ENCODE assay signal across 21 mouse cellular contexts in genomic region chr16:46006261-46006660, GRCm38 (mm10). TPM values are rescaled to one million over a fixed set of nuclear protein-coding genes. Genes with fewer than 3 reads are reported as not detected.
DNase-seq lines count a peak whose midpoint lies in the region; ATAC-seq lines count a peak whose summit lies in the region.
"Had no signal": no experiment of that assay in that cellular context is flagged by ENCODE, and none has a peak within 500 bp of the region (broad histone marks: within the 10 kb centered on the region; RNA-seq: fewer than 3 reads in every experiment).

No protein-coding gene starts in this region.

- peak; percentile 2 to 4 for DNase-seq in spleen, postnatal 36 days (ENCODE audit: low spot score in 2 of 2)
- DNase-seq in spleen, postnatal 4 days (ENCODE audit: low spot score in 2 of 2) = no peak
- DNase-seq in induced T-regulatory cell, adult 2 months (ENCODE audit: low read depth) = peak; percentile 82
- peak; percentile 91 for DNase-seq in thymus, postnatal 0 days (ENCODE audit: low spot score)
- DNase-seq in left cerebral cortex, adult 11 months (ENCODE audit: low spot score) = no peak
- no peak for DNase-seq in heart, postnatal 4 days
- DNase-seq: adrenal gland, adult 8-10 months; B cell, adult 2 months; cerebellum, adult 2 months; cerebellum, postnatal 36 days; embryo, embryonic 11 days; gastrocnemius, adult 2 months; heart, postnatal 36 days; kidney, adult 9 months; kidney, postnatal 25 days; lung, adult 18-20 months; lung, postnatal 10 days had no signal

- no peak for ATAC-seq in cerebellum, adult (ENCODE audit: insufficient number of reproducible peaks, low FRiP score, low TSS enrichment)
- ATAC-seq: intestine, embryonic 16.5 days; liver, embryonic 12.5 days had no signal

RNA-seq across cellular contexts. Expression of gene Plcxd2, which starts 3.8 kb away (rescaled TPM):
- 7.4 and 7.5 TPM in 2 replicates for polyA plus RNA-seq in thymus, postnatal 0 days (2015; fragmentation: Nextera tagmentation; extraction: Ambion mirVana)
- total RNA-seq in heart, postnatal 4 days (2021) = under 1 TPM; 0.45 to 0.50 TPM

RNA-seq across cellular contexts. Expression of gene Phldb2, which starts 52.9 kb away (rescaled TPM):
- polyA plus RNA-seq in thymus, postnatal 0 days (2015; fragmentation: Nextera tagmentation; extraction: Ambion mirVana) = 2.2 and 2.6 TPM in 2 replicates
- total RNA-seq in heart, postnatal 4 days (2021) = 10 to 100 TPM; 87.3 to 88.9 TPM
- total RNA-seq: neutrophil, adult 5-6 weeks had no signal

Comparison
In these comparisons a context has a peak if more than half of its experiments do, and no peak if none do; other contexts are left out.
1. DNase-seq: peak in spleen, postnatal 36 days (2 of 2), induced T-regulatory cell, adult 2 months (single experiment) and thymus, postnatal 0 days (single experiment); none in spleen, postnatal 4 days (0 of 2), left cerebral cortex, adult 11 months (single experiment) and heart, postnatal 4 days (single experiment).